Mouse (Mus musculus) embryonic facial prominence, embryonic 11.5 days (tissue): ENCODE measurements around the gene Tsfm. TPM values are rescaled to one million over a fixed set of nuclear protein-coding genes. Genes with fewer than 3 reads are reported as not detected.

Experiments
- ATAC-seq: fragments of 200-750 bp; cut with Nextera tagmentation; replicated peaks from 2 replicates; pipeline ENCODE4 v1.8.0; 2017; ENCODE audit warnings: low read depth; ENCODE audit not compliant: insufficient number of reproducible peaks, low FRiP score, low TSS enrichment
- DNase-seq: peaks from one replicate; pipeline ENCODE4 v3.0.0-alpha.2; 2015; ENCODE audit warnings: low spot score
- H3K27ac ChIP-seq: fragments of 300-500 bp; sonication (generic); replicated peaks from 2 replicates; pipeline ENCODE4 v1.5.1; 2014; ENCODE audit warnings: mild to moderate bottlenecking, low read depth, low read length, control low read depth
- H3K27me3 ChIP-seq: fragments of 300-500 bp; sonication (generic); 2 replicates; pipeline ENCODE4 v1.6.1; 2014; ENCODE audit warnings: mild to moderate bottlenecking, low read length, moderate library complexity, mixed read lengths; ENCODE audit not compliant: control insufficient read depth, insufficient read depth
- H3K36me3 ChIP-seq: fragments of 300-500 bp; sonication (generic); replicated peaks from 2 replicates; pipeline ENCODE4 v1.6.1; 2014; ENCODE audit warnings: low read depth, mild to moderate bottlenecking, low read length, moderate library complexity, mixed read lengths; ENCODE audit not compliant: control insufficient read depth, insufficient read depth
- H3K4me1 ChIP-seq: fragments of 300-500 bp; sonication (generic); 2 replicates; pipeline ENCODE4 v1.6.1; 2014; ENCODE audit warnings: low read length, mixed read lengths; ENCODE audit not compliant: control insufficient read depth, insufficient read depth
- H3K4me2 ChIP-seq: fragments of 300-500 bp; sonication (generic); 2 replicates; pipeline ENCODE4 v1.6.1; 2014; ENCODE audit warnings: low read depth, mild to moderate bottlenecking, control low read depth, low read length, moderate library complexity
- H3K4me3 ChIP-seq: fragments of 300-500 bp; sonication (generic); 2 replicates; pipeline ENCODE4 v1.5.1; 2014; ENCODE audit warnings: low read depth, low read length, control low read depth
- H3K9ac ChIP-seq: fragments of 300-500 bp; sonication (generic); replicated peaks from 2 replicates; pipeline ENCODE4 v1.6.1; 2014; ENCODE audit warnings: mild to moderate bottlenecking, control low read depth, low read length
- H3K9me3 ChIP-seq: fragments of 300-500 bp; sonication (generic); replicated peaks from 2 replicates; pipeline ENCODE4 v1.6.1; 2016; ENCODE audit warnings: mild to moderate bottlenecking, low read length, inconsistent platforms, mixed read lengths; ENCODE audit not compliant: control insufficient read depth
- WGBS: fragments of 180-500 bp; shearing (Covaris S2); extraction: QIAGEN DNeasy Blood & Tissue Kit; methylation state at CpG from one replicate; pipeline ENCODE4 v1.1.7; 2014; 5-methylcytosine and 5-hydroxymethylcytosine counted together
- polyA plus RNA-seq: library from polyadenylated mRNA; unstranded; fragments of >200 nt; fragmentation: Nextera tagmentation; extraction: Ambion mirVana; gene quantifications from 2 replicates; pipeline ENCODE4 v1.2.1, GENCODE M21; 2014

Gene Tsfm
- polyA plus RNA-seq, 1 experiment from 2014 or later: 88.5 TPM

DNA sequence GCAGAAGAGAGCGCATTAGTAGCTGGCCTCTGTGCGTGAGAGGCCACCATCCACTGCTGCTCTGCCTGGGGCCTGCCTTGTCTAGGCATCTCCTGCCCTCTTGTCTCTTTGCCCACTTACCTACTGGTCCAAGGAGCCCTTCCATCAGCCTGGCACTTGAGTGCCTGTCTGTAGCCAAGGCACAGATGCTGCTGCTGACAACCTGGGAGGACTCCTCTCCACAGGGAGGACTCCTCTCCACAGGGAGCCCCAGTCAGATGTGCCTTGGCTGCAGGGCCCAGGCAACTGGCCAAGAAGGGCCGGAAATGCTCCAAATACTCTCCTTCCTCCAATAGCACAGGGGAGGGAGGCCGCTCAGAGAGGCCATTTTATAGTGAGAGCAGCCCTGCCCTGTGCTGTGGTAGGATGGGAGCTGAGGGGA is 44.1 kb downstream of the Tsfm start:
- Histone ChIP-seq H3K9me3 (no peaks in the 10 kb centered on the region), H3K9ac (no peak overlapping the region), H3K4me2 (no peak overlapping the region; the same call in 1 of the 2 replicates), H3K4me1 (peaks cover 18% of the 10 kb centered on the region), H3K4me3 (0 out of 2 replicates have a peak overlapping the region, but pooled peaks have one; percentile 3), H3K36me3 (no peaks in the 10 kb centered on the region), H3K27me3 (no peaks in the 10 kb centered on the region), H3K27ac (peak overlapping the region; percentile 35)
- 60% methylated on average over 4 of the region's 4 CpGs for WGBS
- 0 out of 2 replicates have a peak, but pooled peaks have one; percentile 22 for ATAC-seq
- no peak for DNase-seq

DNA sequence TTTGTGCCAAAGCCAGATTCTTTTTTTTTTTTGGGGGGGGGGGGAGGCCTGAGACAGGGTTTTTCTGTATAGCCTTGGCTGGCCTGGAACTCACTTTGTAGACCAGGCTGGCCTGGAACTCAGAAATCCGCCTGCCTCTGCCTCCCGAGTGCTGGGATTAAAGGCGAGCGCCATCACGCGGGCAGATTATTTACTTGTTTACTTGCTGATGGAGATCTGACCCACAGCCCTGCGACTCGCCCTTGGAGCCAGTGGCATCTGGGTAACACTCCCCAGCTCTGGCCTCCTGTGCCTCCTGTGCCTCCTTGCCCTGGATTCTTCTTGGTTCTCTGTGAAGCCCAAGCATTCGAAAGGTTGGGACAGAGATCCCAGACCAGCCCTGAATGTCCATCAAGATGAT is 45.1 kb downstream of the Tsfm start:
- ATAC-seq: no peak
- H3K9ac ChIP-seq: no peak overlapping the region
- no peaks in the 10 kb centered on the region for H3K36me3 ChIP-seq
- peaks cover 21% of the 10 kb centered on the region for H3K4me1 ChIP-seq
- 91% methylated on average over 9 of the region's 9 CpGs for WGBS
- DNase-seq: no peak
- H3K27me3 ChIP-seq: no peaks in the 10 kb centered on the region
- H3K4me2 ChIP-seq: no peak overlapping the region
- H3K9me3 ChIP-seq: no peaks in the 10 kb centered on the region
- H3K27ac ChIP-seq: no peak overlapping the region
- no peak overlapping the region for H3K4me3 ChIP-seq

DNA sequence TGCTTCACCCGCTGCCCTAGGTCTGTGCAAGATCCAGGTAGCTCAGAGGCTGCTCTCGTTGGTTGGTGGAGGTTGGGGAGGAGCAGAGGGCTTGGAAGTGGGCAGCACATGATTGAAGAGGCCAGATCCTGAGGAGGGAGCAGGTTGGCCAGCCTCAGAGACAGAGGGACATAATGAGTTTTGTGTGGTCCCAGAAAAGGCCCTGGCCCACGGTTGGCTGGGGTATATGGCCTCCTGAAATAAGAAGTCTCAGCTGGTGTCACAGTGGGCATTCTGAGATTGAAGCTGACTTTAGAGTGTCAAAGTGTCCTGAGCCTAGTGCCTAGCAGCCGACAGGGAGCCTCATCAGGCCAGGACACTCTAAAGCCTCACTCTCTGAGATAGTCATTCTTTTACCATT is 45.5 kb downstream of the Tsfm start:
- H3K9me3 ChIP-seq: no peaks in the 10 kb centered on the region
- no peak overlapping the region for H3K4me2 ChIP-seq
- H3K4me3 ChIP-seq: no peak overlapping the region
- no peak overlapping the region for H3K27ac ChIP-seq
- no peak overlapping the region for H3K9ac ChIP-seq
- no peaks in the 10 kb centered on the region for H3K36me3 ChIP-seq
- H3K4me1 ChIP-seq: peaks cover 22% of the 10 kb centered on the region
- no peaks in the 10 kb centered on the region for H3K27me3 ChIP-seq
- 90% methylated on average over 4 of the region's 4 CpGs for WGBS
- no peak for DNase-seq
- ATAC-seq: no peak

DNA sequence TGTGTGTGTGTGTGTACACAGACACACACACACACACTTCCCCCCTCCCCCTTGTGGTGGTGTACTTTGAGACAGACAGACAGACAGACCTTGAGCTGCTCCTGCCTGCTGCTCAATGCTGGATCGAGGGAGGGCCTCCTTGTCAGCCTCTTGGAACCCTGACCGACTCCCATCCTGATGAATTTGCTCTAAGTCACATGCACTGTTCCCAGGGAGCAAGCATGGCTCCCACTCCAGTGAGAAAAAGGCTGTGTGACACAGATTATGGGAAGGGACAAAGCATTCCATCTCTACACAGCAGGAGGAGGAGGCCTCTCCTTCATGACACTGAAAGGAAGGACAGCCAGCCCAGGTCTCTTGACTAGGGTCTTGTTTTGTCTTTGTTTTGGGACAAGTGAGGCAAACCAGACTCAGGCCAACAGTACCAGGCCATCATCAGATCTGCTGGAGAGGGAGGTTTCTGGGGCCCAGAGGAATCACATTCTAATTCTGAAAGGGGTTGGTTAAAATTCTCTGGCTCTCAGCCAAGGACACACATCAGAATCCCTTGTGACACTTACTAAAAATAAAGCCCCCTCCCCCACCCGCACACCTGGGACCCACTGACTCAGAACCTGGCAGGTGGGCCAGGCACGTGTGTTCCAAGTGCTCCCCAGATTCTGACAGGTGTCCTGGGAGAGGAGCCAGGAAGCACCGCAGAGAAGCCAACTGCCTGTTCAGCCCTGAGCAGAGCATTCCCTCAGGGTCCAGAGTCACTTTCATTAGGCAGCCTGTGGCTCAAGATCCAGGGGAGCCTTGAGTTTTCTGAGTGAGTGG is 46.2 kb downstream of the Tsfm start:
- Histone ChIP-seq H3K27ac (no peak overlapping the region), H3K4me3 (no peak overlapping the region), H3K27me3 (no peaks in the 10 kb centered on the region), H3K36me3 (no peaks in the 10 kb centered on the region), H3K4me2 (no peak overlapping the region), H3K9me3 (no peaks in the 10 kb centered on the region), H3K4me1 (peaks cover 22% of the 10 kb centered on the region), H3K9ac (peak overlapping the region; percentile 18; the same call in 1 of the 2 replicates)
- no peak for ATAC-seq
- 57% methylated on average over 5 of the region's 5 CpGs for WGBS
- no peak for DNase-seq

DNA sequence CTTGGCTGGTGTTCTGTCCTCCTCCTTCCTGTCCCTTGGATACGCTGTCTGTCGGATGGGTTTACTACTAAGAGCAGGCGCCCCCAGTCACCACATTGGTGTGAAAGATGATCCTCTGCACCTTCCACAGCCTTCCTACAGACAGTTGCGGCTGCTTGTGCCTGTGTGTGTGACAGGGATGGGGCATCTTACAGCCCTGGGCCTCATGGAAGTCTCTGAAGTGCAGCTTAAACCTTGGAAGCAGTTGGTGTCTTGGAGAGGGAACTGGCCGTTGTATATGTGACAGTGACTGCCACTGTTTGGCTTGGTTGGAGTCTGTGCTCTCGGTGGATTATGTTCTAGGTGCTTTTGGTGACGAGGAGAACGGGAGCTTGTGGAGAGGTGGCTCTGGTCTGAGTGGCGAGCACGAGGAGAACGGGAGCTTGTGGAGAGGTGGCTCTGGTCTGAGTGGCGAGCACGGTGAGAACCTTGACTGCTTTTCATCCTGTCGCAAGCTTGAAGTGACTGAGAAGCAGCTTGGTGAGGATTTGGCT is 47.4 kb downstream of the Tsfm start:
- H3K9me3 ChIP-seq: no peaks in the 10 kb centered on the region
- 52% methylated on average over 14 of the region's 14 CpGs for WGBS
- no peaks in the 10 kb centered on the region for H3K27me3 ChIP-seq
- H3K27ac ChIP-seq: no peak overlapping the region
- H3K9ac ChIP-seq: no peak overlapping the region
- ATAC-seq (no peak), DNase-seq (no peak)
- peak overlapping the region; percentile 5; the same call in 1 of the 2 replicates for H3K4me2 ChIP-seq
- no peaks in the 10 kb centered on the region for H3K36me3 ChIP-seq
- no peak overlapping the region for H3K4me3 ChIP-seq
- H3K4me1 ChIP-seq: peaks cover 20% of the 10 kb centered on the region

DNA sequence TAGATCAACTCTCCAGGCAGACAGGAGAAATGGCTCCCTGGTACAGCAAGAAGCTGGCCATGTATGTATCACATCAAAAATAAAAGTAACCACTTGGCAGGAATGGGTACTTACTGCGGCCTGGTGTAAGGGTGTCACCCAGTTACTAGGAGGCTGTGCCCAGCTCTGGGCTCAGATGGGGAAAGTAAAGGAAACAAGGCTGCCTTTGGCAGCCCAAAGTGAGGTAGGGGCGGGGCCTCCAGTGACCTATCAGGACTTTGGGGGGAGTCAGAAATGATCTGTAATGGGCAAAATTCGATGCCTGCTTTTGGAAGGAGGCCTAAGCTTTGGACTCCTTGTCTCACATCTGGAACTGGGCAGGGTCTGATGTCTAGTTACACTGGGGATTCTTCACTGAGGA is 48.9 kb downstream of the Tsfm start:
- WGBS: 48% methylated on average over 3 of the region's 3 CpGs
- Histone ChIP-seq H3K27me3 (no peaks in the 10 kb centered on the region), H3K9ac (no peak overlapping the region), H3K9me3 (no peaks in the 10 kb centered on the region), H3K27ac (no peak overlapping the region; the same call in 1 of the 2 replicates), H3K4me1 (peaks cover 19% of the 10 kb centered on the region), H3K4me3 (no peak overlapping the region), H3K4me2 (no peak overlapping the region), H3K36me3 (no peaks in the 10 kb centered on the region)
- no peak for ATAC-seq
- peak; percentile 43 for DNase-seq

DNA sequence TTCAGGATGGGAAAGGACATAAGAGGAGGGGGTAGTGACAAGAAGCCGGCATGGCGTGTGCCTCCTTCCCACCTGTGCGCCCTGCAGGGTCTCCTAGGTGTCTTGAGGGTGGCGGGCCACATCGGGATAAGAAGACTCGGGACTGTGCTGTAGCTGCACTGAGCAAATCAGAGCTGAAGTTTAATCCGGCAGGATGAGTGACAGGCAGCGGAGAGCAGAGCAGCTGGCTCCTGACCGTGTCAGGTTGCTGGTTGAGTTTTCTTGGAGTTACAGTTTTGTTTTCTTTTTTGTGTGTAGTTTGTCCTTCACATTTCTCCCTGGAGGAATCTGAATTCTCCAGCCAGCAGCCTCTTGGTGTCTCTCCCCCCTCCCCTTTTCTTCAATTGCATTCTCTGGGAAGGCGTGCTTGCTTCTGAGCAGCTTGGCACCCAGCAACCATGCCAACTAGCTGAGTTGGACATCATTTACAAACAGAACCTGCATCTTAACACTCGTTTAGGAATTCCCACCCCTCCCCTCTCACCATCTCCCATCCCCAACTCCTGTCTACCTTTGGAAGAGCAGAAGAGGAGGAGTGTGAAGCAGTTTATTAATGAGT is 49.6 kb downstream of the Tsfm start:
- H3K36me3 ChIP-seq: no peaks in the 10 kb centered on the region
- peak; percentile 59 for DNase-seq
- H3K4me1 ChIP-seq: peaks cover 15% of the 10 kb centered on the region
- H3K27ac ChIP-seq: peak overlapping the region; percentile 97
- H3K9ac ChIP-seq: peak overlapping the region; percentile 92
- no peak for ATAC-seq
- peak overlapping the region; percentile 94 for H3K4me3 ChIP-seq
- H3K9me3 ChIP-seq: no peaks in the 10 kb centered on the region
- H3K27me3 ChIP-seq: no peaks in the 10 kb centered on the region
- peak overlapping the region; percentile 88 for H3K4me2 ChIP-seq
- WGBS: 5% methylated on average over 11 of the region's 11 CpGs
